9 mouse cellular contexts compared by ENCODE assay signal in the genomic region with DNA sequence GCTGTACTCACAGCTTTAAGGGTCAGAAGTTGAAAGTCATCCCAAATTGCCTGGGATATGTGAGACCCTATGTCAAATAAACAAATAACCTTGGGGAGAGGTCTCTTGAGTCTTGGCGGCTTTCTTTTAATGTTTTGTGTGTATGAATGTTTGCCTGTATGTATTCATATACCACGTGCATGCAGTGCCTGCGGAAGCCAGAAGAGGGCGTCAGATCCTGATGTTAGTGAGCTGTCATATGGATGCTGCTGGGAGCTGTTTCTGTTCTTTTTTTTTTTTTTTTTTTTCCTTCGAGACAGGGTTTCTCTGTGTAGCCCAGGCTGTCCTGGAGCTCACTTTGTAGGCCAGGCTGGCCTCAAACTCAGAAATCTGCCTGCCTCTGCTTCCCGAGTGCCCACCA. TPM values are rescaled to one million over a fixed set of nuclear protein-coding genes. Genes with fewer than 3 reads are reported as not detected.
DNase-seq lines count a peak whose midpoint lies in the region; ATAC-seq and TF ChIP-seq lines count a peak whose summit lies in the region.
"Had no signal": no experiment of that assay in that cellular context is flagged by ENCODE, and none has a peak within 500 bp of the region (broad histone marks: within the 10 kb centered on the region; RNA-seq: fewer than 3 reads in every experiment).

No protein-coding gene starts in this region.

- no peaks in the 10 kb centered on the region for H3K27me3 ChIP-seq in E14TG2a.4 (ENCODE audit: insufficient read depth, low read length)
- H3K27me3 ChIP-seq: hindbrain, embryonic 13.5 days had no signal

- H3K4me1 ChIP-seq in E14TG2a.4 (replicated peaks; ENCODE audit: low read depth, low read length): peaks cover 24% of the 10 kb centered on the region

- intact Hi-C loops in gastrocnemius, postnatal 14 days (cut with DNase I; ENCODE audit: low total_unique reads): loop anchor here (2.0 kb wide), 1 partner anchor 58 kb away; no protein-coding TSS in a partner anchor

- TF ChIP-seq CTCF in E14TG2a.4 (conservative IDR thresholded peaks at IDR 0.05; ENCODE audit: low read length): peak; percentile 71

- no peak for ATAC-seq in monocyte, adult 5-6 weeks (replicated peaks; ENCODE audit: insufficient number of reproducible peaks, low FRiP score, low TSS enrichment, poor library complexity, severe bottlenecking)

- no peak overlapping the region; the same call in 1 of the 2 replicates for H3K4me3 ChIP-seq in E14TG2a.4 (replicated peaks; ENCODE audit: low read length)

- peak; percentile 56 for DNase-seq in kidney, adult 9 months
- no peak for DNase-seq in kidney, adult 18-20 months
- peak; percentile 56 for DNase-seq in WW6 (ENCODE audit: low read depth, low spot score)
- DNase-seq in mesoderm, embryonic 11.5 days (ENCODE audit: low read depth, low spot score): peak; percentile 29
- no peak for DNase-seq in gastrocnemius, postnatal 14 days
- DNase-seq in urinary bladder, adult 2 months (ENCODE audit: low spot score): no peak

- peaks cover 16% of the 10 kb centered on the region for H3K36me3 ChIP-seq in E14TG2a.4 (ENCODE audit: insufficient read depth, low read length)
- H3K36me3 ChIP-seq: hindbrain, embryonic 13.5 days had no signal

- no peaks in the 10 kb centered on the region for H3K9me3 ChIP-seq in E14TG2a.4 (ENCODE audit: low read length)

RNA-seq across cellular contexts. Expression of gene Rbm14, which starts 1.6 kb away (rescaled TPM):
- 10 to 100 TPM; 13.6 to 13.9 TPM for total RNA-seq in gastrocnemius, postnatal 14 days (2021)
- polyA plus RNA-seq in urinary bladder, adult 2 months (2012; rRNA removed): 17.1 and 17.5 TPM in 2 replicates
- 6.2 to 21.3 TPM (median 6.9 TPM) in 3 replicates for total RNA-seq in monocyte, adult 5-6 weeks (2017)

RNA-seq across cellular contexts. Expression of gene Gm21992, which starts 1.6 kb away (rescaled TPM):
- 10 to 100 TPM in 1 of 2 experiments, 1 to 10 TPM in 1; 9.0 to 11.9 TPM for total RNA-seq in gastrocnemius, postnatal 14 days (2021)
- 12.7 and 17.2 TPM in 2 replicates for polyA plus RNA-seq in urinary bladder, adult 2 months (2012; rRNA removed)
- 15.1 to 25.6 TPM (median 19.0 TPM) in 3 replicates for total RNA-seq in monocyte, adult 5-6 weeks (2017)

RNA-seq across cellular contexts. Expression of gene Rbm4, which starts 19.3 kb away (rescaled TPM):
- total RNA-seq in gastrocnemius, postnatal 14 days (2021): 10 to 100 TPM; 32.3 to 36.9 TPM
- polyA plus RNA-seq in urinary bladder, adult 2 months (2012; rRNA removed): 36.9 and 43.3 TPM in 2 replicates
- 67.3 to 110 TPM (median 84.7 TPM) in 3 replicates for total RNA-seq in monocyte, adult 5-6 weeks (2017)

RNA-seq across cellular contexts. Expression of gene Ccs, which starts 26.1 kb away (rescaled TPM):
- total RNA-seq in gastrocnemius, postnatal 14 days (2021): 10 to 100 TPM; 31.4 to 34.1 TPM
- 64.5 and 75.5 TPM in 2 replicates for polyA plus RNA-seq in urinary bladder, adult 2 months (2012; rRNA removed)
- 18.7 to 42.7 TPM (median 33.6 TPM) in 3 replicates for total RNA-seq in monocyte, adult 5-6 weeks (2017)

RNA-seq across cellular contexts. Expression of gene Ccdc87, which starts 26.2 kb away (rescaled TPM):
- total RNA-seq in gastrocnemius, postnatal 14 days (2021): not detected
- 0.07 and 0.09 TPM in 2 replicates for polyA plus RNA-seq in urinary bladder, adult 2 months (2012; rRNA removed)
- not detected in 3 replicates for total RNA-seq in monocyte, adult 5-6 weeks (2017)

Comparison
In these comparisons a context has a peak if more than half of its experiments do, and no peak if none do; other contexts are left out.
1. DNase-seq: peak in kidney, adult 9 months (single experiment), WW6 (single experiment) and mesoderm, embryonic 11.5 days (single experiment); none in kidney, adult 18-20 months (single experiment), gastrocnemius, postnatal 14 days (single experiment) and urinary bladder, adult 2 months (single experiment).